Mouse (Mus musculus): ENCODE measurements around the gene Crtc3.
A peak's percentile ranks its signal among the peaks of the same experiment; 100 is the strongest.

The Crtc3 gene

GRCm38 (mm10) chr7:80682630-80683029 lies 6.0 kb downstream of the Crtc3 start:
- no peak for DNase-seq (ENCODE audit: low spot score in 2 of 2)

GRCm38 (mm10) chr7:80680218-80680847 lies 8.3 kb downstream of the Crtc3 start:
- DNase-seq (ENCODE audit: low spot score in 2 of 2): no peak

DNA sequence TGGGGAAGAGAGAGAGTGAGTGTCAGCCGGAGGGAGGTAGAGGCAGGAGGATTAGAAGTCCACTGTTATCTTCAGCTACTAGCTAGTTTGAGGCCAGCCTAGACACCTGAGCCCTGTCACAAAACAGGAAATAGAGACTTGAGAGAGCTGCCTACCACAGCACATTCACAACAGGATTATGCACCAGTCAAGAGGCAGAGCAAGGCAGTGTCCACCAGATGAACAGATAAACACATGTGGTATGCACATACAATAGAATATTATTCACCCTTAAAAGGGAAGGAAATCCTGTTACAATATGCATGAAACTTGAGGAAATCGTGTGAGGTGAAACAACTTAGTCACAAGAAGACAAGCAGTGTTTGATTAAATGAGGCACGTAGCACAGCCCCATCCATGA lies 16.4 kb downstream of the Crtc3 start:
- DNase-seq (ENCODE audit: low spot score in 2 of 2): no peak

- DNase-seq (ENCODE audit: low spot score in 2 of 2): no peak
These were observed 17.8 kb downstream of the Crtc3 start for GRCm38 (mm10) chr7:80670889-80671288.

- DNase-seq (ENCODE audit: low spot score in 2 of 2): no peak
These were observed 21.5 kb downstream of the Crtc3 start for GRCm38 (mm10) chr7:80667190-80667589.

GRCm38 (mm10) chr7:80666198-80666915 lies 22.3 kb downstream of the Crtc3 start:
- DNase-seq (ENCODE audit: low spot score in 2 of 2): no peak

DNA sequence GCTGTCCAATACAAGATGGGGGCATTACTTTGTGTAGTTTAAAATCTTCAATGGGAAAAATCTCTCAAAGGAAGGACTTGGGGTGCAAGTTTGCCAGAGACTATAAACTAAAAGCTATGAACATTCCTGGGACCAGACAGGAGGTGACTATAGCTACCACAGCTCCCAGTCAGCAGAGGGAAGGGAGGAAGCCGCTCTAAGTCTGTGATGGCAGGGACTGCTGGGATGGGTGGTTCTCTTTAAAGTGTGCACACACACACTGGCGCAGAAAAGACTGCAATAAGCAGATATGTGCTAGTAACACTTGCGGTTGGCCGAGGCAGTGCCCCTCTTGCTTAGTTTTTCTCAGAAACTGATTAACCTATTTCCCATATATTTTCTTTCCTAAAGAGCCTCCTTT lies 27.6 kb downstream of the Crtc3 start:
- DNase-seq (ENCODE audit: low spot score in 2 of 2): no peak

- DNase-seq (ENCODE audit: low spot score in 2 of 2): peak; percentile 51 to 73
These were observed 28.1 kb downstream of the Crtc3 start for GRCm38 (mm10) chr7:80660619-80661018.

- no peak for DNase-seq (ENCODE audit: low spot score in 2 of 2)
These were observed 30.8 kb downstream of the Crtc3 start for GRCm38 (mm10) chr7:80657896-80658295.

DNA sequence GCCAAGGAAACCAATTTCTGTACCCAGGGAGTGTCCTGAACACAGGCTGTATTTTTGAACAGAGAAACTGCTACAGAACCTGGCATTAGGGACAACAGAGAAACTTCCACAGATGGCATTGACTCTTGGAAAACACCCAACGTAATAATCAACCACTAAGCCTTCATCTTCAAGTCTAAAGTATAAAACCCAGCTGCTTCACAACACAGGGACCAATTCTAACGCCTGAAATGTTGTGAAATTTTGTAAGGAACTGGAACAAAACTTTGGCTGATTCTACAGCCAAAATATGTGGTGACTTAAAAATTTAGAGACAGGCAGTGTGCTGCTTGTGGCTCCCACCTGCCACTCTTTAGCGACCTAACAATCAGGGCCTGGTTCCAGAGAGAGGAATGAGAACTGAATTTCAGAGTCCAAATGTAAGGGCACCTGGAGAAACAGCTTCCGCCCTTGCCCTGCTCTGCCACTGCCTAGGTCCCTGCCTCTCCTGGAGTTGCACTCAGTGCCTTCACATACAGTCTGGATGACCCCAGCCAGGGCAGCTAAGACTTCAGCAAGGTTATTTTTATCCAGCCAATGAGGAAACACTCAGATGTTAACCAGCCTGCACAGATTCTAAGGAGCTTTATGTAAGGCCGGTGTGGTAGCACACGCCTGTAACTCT lies 33.2 kb downstream of the Crtc3 start:
- no peak for DNase-seq (ENCODE audit: low spot score in 2 of 2)

GRCm38 (mm10) chr7:80654926-80655325 lies 33.8 kb downstream of the Crtc3 start:
- no peak for DNase-seq (ENCODE audit: low spot score in 2 of 2)

DNA sequence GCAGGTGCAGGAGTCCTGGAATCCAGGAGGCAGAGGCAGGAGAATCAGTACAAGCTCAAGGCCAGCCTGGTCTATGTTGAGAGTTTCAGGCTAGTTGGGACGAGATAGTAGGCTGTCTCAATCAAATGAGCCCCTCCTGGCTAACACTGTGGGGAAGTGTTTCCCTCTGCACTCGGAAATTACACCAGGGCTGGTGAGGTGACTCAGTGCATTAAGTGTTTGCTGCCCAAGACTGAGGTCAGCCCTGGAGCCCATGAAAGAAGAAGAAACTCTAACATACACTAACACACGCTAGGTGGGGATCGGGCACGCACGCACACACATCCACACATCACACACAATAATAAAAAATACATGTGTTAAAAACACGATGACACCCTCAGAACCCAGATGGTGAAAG lies 34.3 kb downstream of the Crtc3 start:
- no peak for DNase-seq (ENCODE audit: low spot score in 2 of 2)

DNA sequence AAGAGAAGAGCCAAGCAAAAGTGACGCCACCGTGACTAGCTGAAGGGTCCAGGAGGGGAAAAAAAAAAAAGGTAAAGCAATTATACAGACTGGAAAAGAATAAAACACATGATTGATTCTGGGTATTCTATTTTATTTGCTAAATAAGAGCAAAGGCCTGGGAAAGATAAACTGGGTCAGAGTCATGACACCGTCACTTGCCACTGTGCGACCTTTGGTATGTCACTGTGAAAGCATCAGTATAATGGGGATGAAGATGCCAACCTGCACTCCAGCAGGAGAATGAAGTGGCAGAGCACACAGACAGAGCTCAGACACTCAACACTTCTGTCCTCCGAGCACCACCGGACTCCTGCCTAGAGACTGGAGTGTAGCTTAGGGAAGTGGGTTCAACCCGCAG lies 34.7 kb downstream of the Crtc3 start:
- DNase-seq (ENCODE audit: low spot score in 2 of 2): no peak

- DNase-seq (ENCODE audit: low spot score in 2 of 2): no peak
These were observed 35.6 kb downstream of the Crtc3 start for GRCm38 (mm10) chr7:80653077-80653476.

DNA sequence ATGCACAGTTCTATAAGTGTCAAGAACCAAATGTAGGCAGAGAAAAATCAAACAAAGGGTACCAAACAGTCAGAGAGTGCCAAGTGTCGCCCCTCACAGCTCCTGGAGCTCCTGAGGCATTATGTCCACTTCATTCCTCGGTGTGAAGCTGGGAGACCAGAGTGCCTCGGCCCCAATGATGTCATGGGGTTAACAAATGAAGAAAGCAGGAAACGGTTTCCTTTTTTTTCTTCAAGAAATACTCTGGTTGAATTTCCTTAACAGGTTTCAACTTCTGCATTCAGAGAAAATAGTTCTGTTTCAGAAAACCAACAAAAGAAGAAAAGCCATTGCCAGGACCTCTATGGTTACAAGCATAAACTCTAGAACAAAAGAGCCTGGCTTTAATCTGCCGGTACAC lies 36.4 kb downstream of the Crtc3 start:
- no peak for DNase-seq (ENCODE audit: low spot score in 2 of 2)

DNA sequence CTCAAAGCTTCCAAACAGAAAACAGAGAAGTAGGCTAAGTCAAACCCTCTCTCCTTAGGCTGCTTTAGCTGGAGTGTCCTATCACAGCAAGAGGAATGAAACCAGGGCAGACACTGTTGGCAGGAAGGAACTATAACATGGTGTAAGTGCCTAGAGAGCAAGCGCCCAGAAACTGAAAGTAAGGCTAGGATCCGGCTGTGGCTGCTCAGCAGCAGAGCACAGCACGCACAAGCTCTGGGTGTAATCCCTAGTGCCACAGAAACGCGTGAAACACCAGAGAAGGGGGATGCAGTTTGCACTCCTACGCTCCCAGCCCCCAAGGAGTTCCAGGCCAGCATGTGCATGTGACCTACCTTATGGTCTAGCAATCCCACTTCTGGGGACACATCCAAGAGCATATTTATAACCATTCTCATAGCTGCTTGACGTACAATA lies 41.2 kb downstream of the Crtc3 start:
- no peak for DNase-seq (ENCODE audit: low spot score in 2 of 2)

GRCm38 (mm10) chr7:80646093-80647025 lies 42.3 kb downstream of the Crtc3 start:
- DNase-seq (ENCODE audit: low spot score in 2 of 2): no peak

GRCm38 (mm10) chr7:80642976-80643666 lies 45.6 kb downstream of the Crtc3 start:
- no peak for DNase-seq (ENCODE audit: low spot score in 2 of 2)

- DNase-seq (ENCODE audit: low spot score in 2 of 2): no peak
These were observed 46.1 kb downstream of the Crtc3 start for GRCm38 (mm10) chr7:80642552-80642951.

DNA sequence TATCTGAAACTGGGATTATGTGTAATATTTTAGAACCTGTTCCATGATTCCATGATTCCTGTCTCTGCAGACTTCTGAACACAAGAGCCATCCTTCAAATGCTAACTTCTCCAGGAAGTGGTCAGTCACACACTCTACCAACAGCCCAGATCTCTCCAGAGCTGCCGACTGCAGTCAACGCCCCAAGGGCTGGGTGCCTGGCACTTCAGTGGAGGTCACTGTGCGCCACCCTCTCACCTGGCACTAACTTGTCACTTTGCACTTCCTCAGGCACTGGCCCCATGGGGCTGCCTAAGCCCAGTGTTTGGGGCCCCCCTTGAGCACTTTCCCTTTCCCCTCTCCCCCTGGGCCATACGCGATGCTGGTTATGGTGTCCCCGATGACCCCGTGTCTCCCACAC lies 46.8 kb downstream of the Crtc3 start:
- no peak for DNase-seq (ENCODE audit: low spot score in 2 of 2)

GRCm38 (mm10) chr7:80641497-80641896 lies 47.2 kb downstream of the Crtc3 start:
- no peak for DNase-seq (ENCODE audit: low spot score in 2 of 2)

All from frontal cortex, postnatal 14 days (tissue).